Mouse (Mus musculus) cortical plate, adult 2 months (tissue): Measurements from ENCODE around the gene Shq1.

Experiments
- CTCF ChIP-seq: fragments of 200-500 bp; IDR thresholded peaks from 2 replicates; pipeline ENCODE4 v1.5.1; 2011; ENCODE audit warnings: mild to moderate bottlenecking, control low read depth, low read length; ENCODE audit not compliant: insufficient read depth; ENCODE audit errors: extremely low read depth
- POLR2A ChIP-seq: fragments of 200-500 bp; IDR thresholded peaks from 2 replicates; pipeline ENCODE4 v1.6.1; 2011; ENCODE audit warnings: mild to moderate bottlenecking, low read length, control low read depth; ENCODE audit not compliant: insufficient read depth; ENCODE audit errors: extremely low read depth

DNA sequence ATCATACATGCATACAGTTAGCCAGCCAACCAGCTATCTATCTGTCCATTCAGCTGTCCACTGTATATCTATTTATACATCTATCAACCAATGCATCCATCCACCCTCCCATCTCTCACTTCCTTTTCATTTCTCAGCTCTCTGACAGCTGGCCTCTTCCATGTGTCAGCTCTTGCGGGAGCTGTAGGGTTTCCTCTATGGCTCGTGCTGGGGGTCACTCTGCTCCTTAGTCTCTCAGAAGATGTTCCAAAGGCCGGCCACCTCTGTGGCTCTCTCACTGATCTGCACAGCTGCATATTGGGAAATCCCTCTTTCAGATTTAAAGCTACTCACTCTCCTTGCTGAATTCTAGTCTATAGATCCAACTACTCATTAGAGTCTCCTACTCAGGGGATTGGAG is 148.5 kb downstream of the Shq1 start:
- no peak for TF ChIP-seq CTCF
- TF ChIP-seq POLR2A, result no peak
